Mouse (Mus musculus): ENCODE data around the gene Zdhhc13. TPM values are rescaled to one million over a fixed set of nuclear protein-coding genes. Genes with fewer than 3 reads are reported as not detected.

Zdhhc13 gene
- polyA plus RNA-seq, 1 experiment = 3.1 TPM

DNA sequence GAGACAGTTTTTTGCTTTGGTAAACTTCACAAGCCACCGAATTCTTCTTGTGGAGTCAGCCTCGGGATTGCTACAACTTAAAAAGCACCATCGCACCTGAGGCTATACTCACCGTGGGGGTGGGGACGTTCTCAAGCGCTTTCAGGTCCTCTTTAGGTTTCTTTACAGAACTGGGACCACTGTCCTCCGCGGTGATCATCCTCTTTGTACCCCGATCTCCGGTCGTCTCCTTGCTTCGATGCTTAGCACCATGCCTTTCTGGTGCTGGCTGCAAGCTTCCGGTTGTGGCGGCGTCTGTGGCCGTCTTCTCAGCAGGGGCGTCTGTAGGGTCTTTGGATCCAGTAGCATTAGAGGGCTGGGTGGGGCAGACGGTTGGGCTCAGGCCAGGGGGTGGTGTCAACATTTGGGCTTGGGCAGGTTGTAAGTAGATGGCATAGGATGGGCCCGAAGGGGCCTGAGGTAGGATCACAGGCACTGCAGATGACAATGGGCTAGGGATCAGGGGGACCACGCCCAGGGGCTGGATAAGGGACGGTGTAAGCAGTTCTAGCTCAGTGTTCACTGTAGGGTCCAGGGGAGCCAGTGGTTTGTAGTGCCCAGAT, 81.9 kb downstream of the Zdhhc13 start:
- Histone ChIP-seq H3K27ac (replicated peaks; ENCODE audit: low read depth, low read length) (no peak overlapping the region), H3K4me1 (ENCODE audit: control insufficient read depth, insufficient read depth, insufficient read length, low read length) (no peaks in the 10 kb centered on the region), H3K4me3 (ENCODE audit: insufficient read depth, low read depth, low read length) (no peak overlapping the region)

DNA sequence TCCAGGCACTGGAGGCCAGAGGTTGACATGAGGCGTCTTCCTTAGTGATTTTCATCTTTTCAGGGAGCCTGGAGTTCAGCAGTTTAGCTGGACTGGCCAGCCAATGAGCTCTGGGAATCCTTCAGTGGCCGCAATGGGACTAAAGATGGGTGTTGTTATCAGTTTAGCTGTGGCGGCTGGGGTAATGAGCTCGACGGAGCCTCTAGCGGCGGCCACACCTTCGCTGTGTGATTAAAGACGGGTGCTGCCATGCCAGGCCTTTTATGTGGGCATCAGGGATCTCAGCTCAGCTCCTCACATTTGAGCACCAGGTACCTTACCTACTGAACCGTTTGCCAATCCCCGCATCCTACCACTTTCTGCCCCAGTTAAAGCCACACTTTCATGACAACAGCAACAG, 82.5 kb downstream of the Zdhhc13 start:
- no peak overlapping the region for H3K4me3 ChIP-seq (ENCODE audit: insufficient read depth, low read depth, low read length)
- no peaks in the 10 kb centered on the region for H3K4me1 ChIP-seq (ENCODE audit: control insufficient read depth, insufficient read depth, insufficient read length, low read length)
- no peak overlapping the region for H3K27ac ChIP-seq (replicated peaks; ENCODE audit: low read depth, low read length)

DNA sequence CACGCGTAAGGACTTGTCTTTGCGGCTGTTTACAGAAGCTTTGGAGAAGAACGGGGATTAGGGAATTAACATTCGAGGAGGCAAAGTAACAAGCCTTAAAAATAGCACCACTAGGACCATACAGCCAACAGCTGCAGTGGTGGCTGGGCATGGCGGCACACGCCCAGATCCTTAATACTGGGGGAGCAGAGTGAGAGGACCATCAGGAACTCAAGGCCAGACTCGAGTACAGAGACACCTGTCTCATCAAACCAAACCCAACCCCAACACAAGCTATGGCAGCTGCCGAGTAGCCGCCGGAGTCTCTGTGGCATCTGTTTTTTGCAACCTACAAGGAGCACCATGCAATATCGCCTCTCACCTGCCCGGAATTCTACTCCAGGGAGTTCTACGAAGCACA, 86.3 kb downstream of the Zdhhc13 start:
- H3K4me3 ChIP-seq (ENCODE audit: insufficient read depth, low read depth, low read length) = no peak overlapping the region
- no peaks in the 10 kb centered on the region for H3K4me1 ChIP-seq (ENCODE audit: control insufficient read depth, insufficient read depth, insufficient read length, low read length)
- H3K27ac ChIP-seq (replicated peaks; ENCODE audit: low read depth, low read length) = no peak overlapping the region

DNA sequence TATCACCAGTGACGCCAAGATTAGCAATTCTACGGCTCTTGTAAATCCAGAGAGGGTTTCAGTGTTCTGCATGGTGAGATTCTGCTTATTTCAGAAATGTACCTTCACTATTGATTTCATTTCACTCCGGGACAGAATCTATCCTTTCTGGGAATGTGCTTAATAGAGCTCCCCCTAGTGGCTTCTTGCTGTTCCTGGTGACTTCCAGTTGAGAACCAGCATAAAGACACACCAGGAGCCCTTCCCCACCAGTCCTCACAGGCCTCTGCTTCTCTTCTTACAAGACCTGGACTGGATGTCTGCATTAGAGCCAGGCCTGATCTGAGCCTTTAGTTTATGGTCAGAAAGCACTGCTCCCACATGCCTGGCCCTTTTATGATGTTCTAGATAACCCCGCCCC, 87.7 kb downstream of the Zdhhc13 start:
- 0 out of 2 replicates have a peak overlapping the region, but pooled peaks have one; percentile 7 for H3K4me3 ChIP-seq (ENCODE audit: insufficient read depth, low read depth, low read length)
- peaks cover 3% of the 10 kb centered on the region; the same call in 1 of the 2 replicates for H3K4me1 ChIP-seq (ENCODE audit: control insufficient read depth, insufficient read depth, insufficient read length, low read length)
- no peak overlapping the region for H3K27ac ChIP-seq (replicated peaks; ENCODE audit: low read depth, low read length)

Other genes starting within 250 kb of the Zdhhc13 start
- gene Mrgprb2, start 230.9 kb upstream of the Zdhhc13 start, polyA plus RNA-seq (2012; ENCODE audit: insufficient read depth, insufficient read length, missing spikeins) = not detected in 2 replicates
- gene Mrgprb3, start 145.2 kb upstream of the Zdhhc13 start, polyA plus RNA-seq (2012; ENCODE audit: insufficient read depth, insufficient read length, missing spikeins) = not detected in 2 replicates
- 9.8 and 11.2 TPM in 2 replicates for gene Csrp3, start 59.0 kb downstream of the Zdhhc13 start, polyA plus RNA-seq (2012; ENCODE audit: insufficient read depth, insufficient read length, missing spikeins)
- gene E2f8, start 92.6 kb downstream of the Zdhhc13 start, polyA plus RNA-seq (2012; ENCODE audit: insufficient read depth, insufficient read length, missing spikeins) = not detected in 2 replicates
- gene Nav2, start 119.7 kb downstream of the Zdhhc13 start, polyA plus RNA-seq (2012; ENCODE audit: insufficient read depth, insufficient read length, missing spikeins) = 10.1 and 14.2 TPM in 2 replicates